Comparison of ENCODE assay signal across 25 mouse cellular contexts in the genomic region with DNA sequence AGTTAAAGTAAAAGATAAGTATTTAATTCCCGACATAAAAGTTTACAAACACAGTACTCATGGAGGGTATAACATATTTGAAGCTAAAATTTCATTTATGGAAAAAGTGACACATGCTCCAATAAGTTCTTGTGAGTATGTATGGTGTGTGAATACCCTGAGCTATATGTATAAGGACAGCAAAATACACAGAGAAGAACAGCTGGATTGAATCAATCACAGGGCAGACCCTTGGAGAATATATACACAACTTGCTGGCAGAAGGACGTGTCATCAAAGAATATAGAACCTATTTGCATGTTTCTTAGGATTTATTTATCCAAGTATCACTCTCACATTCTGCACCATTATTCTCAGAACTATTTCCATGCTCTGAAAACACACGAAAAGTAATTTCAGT.
"Had no signal": no experiment of that assay in that cellular context is flagged by ENCODE, and none has a peak within 500 bp of the region (broad histone marks: within the 10 kb centered on the region; RNA-seq: fewer than 3 reads in every experiment).

No protein-coding gene starts in this region.

- H3K27me3 ChIP-seq: heart, embryonic 12.5 days; hindbrain, embryonic 12.5 days; intestine, embryonic 15.5 days; limb, embryonic 12.5 days had no signal

- H3K27ac ChIP-seq: heart, embryonic 10.5 days; hindbrain, embryonic 10.5 days; hindbrain, embryonic 12.5 days; hindbrain, embryonic 14.5 days; intestine, embryonic 15.5 days; layer of hippocampus, adult 2 months; left cerebral cortex, adult 2 months; limb, embryonic 10.5 days; limb, embryonic 12.5 days had no signal

- ATAC-seq: hindbrain, embryonic 16.5 days; inflammation-experienced regulatory T-cells, adult 6 months; intestine, embryonic 15.5 days; intestine, postnatal 0 days had no signal

- H3K4me2 ChIP-seq: heart, embryonic 12.5 days; hindbrain, embryonic 12.5 days; hindbrain, embryonic 14.5 days; intestine, embryonic 15.5 days; limb, embryonic 12.5 days; liver, embryonic 11.5 days had no signal

- DNase-seq: gastrocnemius, postnatal 10 days; gastrocnemius, postnatal 25 days; heart, adult 18-20 months; heart, postnatal 10 days; heart, postnatal 4 days; kidney, adult 18-20 months; kidney, adult 8-10 months; kidney, postnatal 10 days; kidney, postnatal 25 days; kidney, postnatal 4 days; liver had no signal

- H3K4me3 ChIP-seq: heart, embryonic 10.5 days; heart, embryonic 12.5 days; hindbrain, embryonic 10.5 days; hindbrain, embryonic 12.5 days; intestine, embryonic 15.5 days; layer of hippocampus, adult 2 months; left cerebral cortex, adult 2 months; limb, embryonic 10.5 days; limb, embryonic 12.5 days had no signal

- H3K9ac ChIP-seq: heart, embryonic 12.5 days; hindbrain, embryonic 12.5 days; hindbrain, embryonic 14.5 days; intestine, embryonic 15.5 days; limb, embryonic 12.5 days had no signal

- H3K9me3 ChIP-seq: heart, embryonic 10.5 days; heart, embryonic 12.5 days; hindbrain, embryonic 10.5 days; hindbrain, embryonic 12.5 days; intestine, embryonic 15.5 days; limb, embryonic 10.5 days; limb, embryonic 12.5 days had no signal

- H3K36me3 ChIP-seq: heart, embryonic 10.5 days; heart, embryonic 12.5 days; hindbrain, embryonic 10.5 days; hindbrain, embryonic 12.5 days; intestine, embryonic 15.5 days; limb, embryonic 10.5 days; limb, embryonic 12.5 days had no signal

- H3K4me1 ChIP-seq: heart, embryonic 10.5 days; heart, embryonic 12.5 days; hindbrain, embryonic 10.5 days; hindbrain, embryonic 12.5 days; intestine, embryonic 15.5 days; limb, embryonic 10.5 days; limb, embryonic 12.5 days had no signal
